Mouse (Mus musculus) lung, embryonic 14.5 days (tissue): ENCODE data around the gene Gabrr2. TPM values are rescaled to one million over a fixed set of nuclear protein-coding genes. Genes with fewer than 3 reads are reported as not detected.
A peak's percentile ranks its signal among the peaks of the same experiment; 100 is the strongest.
"Not testable (repeated sequence)": the region's sequence is repeated elsewhere in the genome, so short reads cannot be mapped to it uniquely, and the experiment has no call there.

Experiments
- ATAC-seq: fragments of 200-750 bp; cut with Nextera tagmentation; 2 replicates; pipeline ENCODE4 v1.8.0; 2017; ENCODE audit warnings: mild to moderate bottlenecking, moderate TSS enrichment, moderate library complexity; ENCODE audit not compliant: insufficient read depth
- DNase-seq: peaks from one replicate; pipeline ENCODE4 v3.0.0-alpha.2; 2015
- H3K27ac ChIP-seq: fragments of 300-500 bp; sonication (generic); 2 replicates; pipeline ENCODE4 v1.5.1; 2014; ENCODE audit warnings: low read depth, mild to moderate bottlenecking, moderate library complexity
- H3K27me3 ChIP-seq: fragments of 300-500 bp; sonication (generic); 2 replicates; pipeline ENCODE4 v1.6.1; 2014; ENCODE audit warnings: low read length, control low read depth; ENCODE audit not compliant: insufficient read depth
- H3K36me3 ChIP-seq: fragments of 300-500 bp; sonication (generic); 2 replicates; pipeline ENCODE4 v1.6.1; 2014; ENCODE audit warnings: control low read depth; ENCODE audit not compliant: insufficient read depth
- H3K4me1 ChIP-seq: fragments of 300-500 bp; sonication (generic); 2 replicates; pipeline ENCODE4 v1.6.1; 2014; ENCODE audit warnings: antibody characterized with exemption, control low read depth; ENCODE audit not compliant: insufficient read depth
- H3K4me2 ChIP-seq: fragments of 300-500 bp; sonication (generic); 2 replicates; pipeline ENCODE4 v1.6.1; 2014; ENCODE audit warnings: mild to moderate bottlenecking
- H3K4me3 ChIP-seq: fragments of 300-500 bp; sonication (generic); 2 replicates; pipeline ENCODE4 v1.5.1; 2014; ENCODE audit warnings: low read depth, low read length
- H3K9ac ChIP-seq: fragments of 300-500 bp; sonication (generic); 2 replicates; pipeline ENCODE4 v1.6.1; 2014
- H3K9me3 ChIP-seq: fragments of 300-500 bp; sonication (generic); 2 replicates; pipeline ENCODE4 v1.6.1; 2016; ENCODE audit warnings: low read depth, low read length, control low read depth
- CTCF ChIP-seq: IDR thresholded peaks from 2 replicates; pipeline ENCODE4 v1.5.1; 2016; ENCODE audit warnings: antibody characterized with exemption, low read depth
- WGBS: fragments of 180-500 bp; shearing (Covaris S2); extraction: QIAGEN DNeasy Blood & Tissue Kit; methylation state at CpG from one replicate; pipeline ENCODE4 v1.1.7; 2014; 5-methylcytosine and 5-hydroxymethylcytosine counted together
- polyA plus RNA-seq: library from polyadenylated mRNA; unstranded; fragments of >200 nt; fragmentation: Nextera tagmentation; extraction: Ambion mirVana; gene quantifications from 2 replicates; pipeline ENCODE4 v1.2.1, GENCODE M21; 2014

Gene Gabrr2
- polyA plus RNA-seq, 1 experiment from 2014 or later: 0.28 TPM

- H3K9ac ChIP-seq: no peak overlapping the region
- ATAC-seq (no peak), DNase-seq (no peak)
- TF ChIP-seq CTCF: no peak
- no peaks in the 10 kb centered on the region for H3K27me3 ChIP-seq
- H3K27ac ChIP-seq: no peak overlapping the region
- 44% methylated on average over 8 of the region's 8 CpGs for WGBS
- H3K4me3 ChIP-seq: no peak overlapping the region
- no peaks in the 10 kb centered on the region for H3K36me3 ChIP-seq
- H3K9me3 ChIP-seq: no peaks in the 10 kb centered on the region
- no peaks in the 10 kb centered on the region for H3K4me1 ChIP-seq
- no peak overlapping the region for H3K4me2 ChIP-seq
Observed at GRCm38 (mm10) chr4:33077724-33078123, 14.9 kb downstream of the Gabrr2 start.

GRCm38 (mm10) chr4:33078492-33078891, 15.7 kb downstream of the Gabrr2 start:
- no peak for TF ChIP-seq CTCF
- Histone ChIP-seq H3K36me3 (no peaks in the 10 kb centered on the region), H3K4me3 (no peak overlapping the region), H3K27ac (no peak overlapping the region), H3K4me2 (no peak overlapping the region), H3K9me3 (no peaks in the 10 kb centered on the region), H3K9ac (no peak overlapping the region), H3K4me1 (no peaks in the 10 kb centered on the region), H3K27me3 (no peaks in the 10 kb centered on the region)
- DNase-seq: no peak
- ATAC-seq: no peak
- WGBS: 88% methylated on average over 3 of the region's 3 CpGs

- Histone ChIP-seq H3K27ac (no peak overlapping the region), H3K4me1 (no peaks in the 10 kb centered on the region), H3K36me3 (no peaks in the 10 kb centered on the region), H3K9ac (no peak overlapping the region), H3K4me2 (no peak overlapping the region), H3K27me3 (no peaks in the 10 kb centered on the region), H3K9me3 (no peaks in the 10 kb centered on the region), H3K4me3 (no peak overlapping the region)
- DNase-seq (no peak), ATAC-seq (no peak)
- TF ChIP-seq CTCF: no peak
- WGBS: 77% methylated on average over 6 of the region's 6 CpGs
Observed at GRCm38 (mm10) chr4:33099118-33099694, 36.4 kb downstream of the Gabrr2 start.

- Histone ChIP-seq H3K4me2 (no peak overlapping the region), H3K9me3 (no peaks in the 10 kb centered on the region), H3K4me3 (no peak overlapping the region), H3K36me3 (no peaks in the 10 kb centered on the region), H3K27ac (no peak overlapping the region), H3K9ac (no peak overlapping the region), H3K27me3 (no peaks in the 10 kb centered on the region), H3K4me1 (no peaks in the 10 kb centered on the region)
- ATAC-seq: no peak
- peak; percentile 10 for DNase-seq
- no peak for TF ChIP-seq CTCF
- WGBS: 48% methylated on average over 14 of the region's 14 CpGs
Observed at GRCm38 (mm10) chr4:33109720-33110458, 47.1 kb downstream of the Gabrr2 start.

GRCm38 (mm10) chr4:33110845-33111244, 48.0 kb downstream of the Gabrr2 start:
- H3K27ac ChIP-seq: no peak overlapping the region
- DNase-seq: no peak
- WGBS: 71% methylated on average over 7 of the region's 7 CpGs

GRCm38 (mm10) chr4:33111358-33111757, 48.6 kb downstream of the Gabrr2 start:
- H3K4me2 ChIP-seq: no peak overlapping the region
- H3K27ac ChIP-seq: no peak overlapping the region
- no peaks in the 10 kb centered on the region for H3K36me3 ChIP-seq
- no peak for DNase-seq
- ATAC-seq: no peak
- H3K9ac ChIP-seq: no peak overlapping the region
- no peaks in the 10 kb centered on the region for H3K9me3 ChIP-seq
- H3K4me3 ChIP-seq: no peak overlapping the region
- H3K27me3 ChIP-seq: no peaks in the 10 kb centered on the region
- 80% methylated on average over 9 of the region's 9 CpGs for WGBS
- TF ChIP-seq CTCF: no peak
- no peaks in the 10 kb centered on the region for H3K4me1 ChIP-seq

More at GRCm38 (mm10) chr4:33110845-33111244, 48.0 kb downstream of the Gabrr2 start:
- no peak overlapping the region for H3K4me3 ChIP-seq
- H3K4me1 ChIP-seq: no peaks in the 10 kb centered on the region
- H3K9me3 ChIP-seq: no peaks in the 10 kb centered on the region
- no peak overlapping the region for H3K9ac ChIP-seq
- ATAC-seq: no peak
- no peaks in the 10 kb centered on the region for H3K27me3 ChIP-seq
- H3K4me2 ChIP-seq: no peak overlapping the region
- no peaks in the 10 kb centered on the region for H3K36me3 ChIP-seq
- no peak for TF ChIP-seq CTCF

- not testable (repeated sequence) for H3K36me3 ChIP-seq, H3K27me3 ChIP-seq
Observed at GRCm38 (mm10) chr4:33112866-33113265, 50.1 kb downstream of the Gabrr2 start.

More at GRCm38 (mm10) chr4:33112866-33113265, 50.1 kb downstream of the Gabrr2 start:
- H3K9ac ChIP-seq, H3K4me3 ChIP-seq, DNase-seq, H3K27ac ChIP-seq, ATAC-seq, H3K4me2 ChIP-seq, H3K9me3 ChIP-seq, H3K4me1 ChIP-seq: not testable (repeated sequence)
- 96% methylated on average over 10 of the region's 14 CpGs for WGBS
